Mouse (Mus musculus) fat pad, adult 2 months (tissue): ENCODE data around the gene Bcat1.
"Not testable (repeated sequence)": the region's sequence is repeated elsewhere in the genome, so short reads cannot be mapped to it uniquely, and the experiment has no call there.

Source experiments
- DNase-seq: peaks from one replicate; pipeline ENCODE4 v3.0.0-alpha.2; 2011; ENCODE audit warnings: low read depth, low spot score; ENCODE audit errors: extremely low read depth

The Bcat1 gene

GRCm38 (mm10) chr6:145093038-145093622, 17.1 kb upstream of the Bcat1 start:
- DNase-seq: not testable (repeated sequence)

- DNase-seq: no peak
Measured at GRCm38 (mm10) chr6:145091998-145092397, 16.0 kb upstream of the Bcat1 start.

GRCm38 (mm10) chr6:145090928-145091327, 14.9 kb upstream of the Bcat1 start:
- DNase-seq: no peak

- no peak for DNase-seq
Measured at GRCm38 (mm10) chr6:145090201-145090863, 14.3 kb upstream of the Bcat1 start.

GRCm38 (mm10) chr6:145089373-145089772, 13.4 kb upstream of the Bcat1 start:
- DNase-seq: no peak

- DNase-seq: no peak
Measured at GRCm38 (mm10) chr6:145088451-145089113, 12.6 kb upstream of the Bcat1 start.

GRCm38 (mm10) chr6:145084343-145085117, 8.5 kb upstream of the Bcat1 start:
- DNase-seq: no peak

GRCm38 (mm10) chr6:145081721-145082120, 5.7 kb upstream of the Bcat1 start:
- no peak for DNase-seq

GRCm38 (mm10) chr6:145079087-145079759, 3.2 kb upstream of the Bcat1 start:
- DNase-seq: no peak

- DNase-seq: no peak
Measured at GRCm38 (mm10) chr6:145076286-145076685, 302 bp upstream of the Bcat1 start.

- no peak for DNase-seq
Measured at GRCm38 (mm10) chr6:145075088-145075547, 866 bp downstream of the Bcat1 start.

- no peak for DNase-seq
Measured at GRCm38 (mm10) chr6:145074461-145074860, 1.5 kb downstream of the Bcat1 start.

GRCm38 (mm10) chr6:145069921-145070320, 6.1 kb downstream of the Bcat1 start:
- DNase-seq: no peak

- no peak for DNase-seq
Measured at GRCm38 (mm10) chr6:145069397-145069796, 6.6 kb downstream of the Bcat1 start.

- no peak for DNase-seq
Measured at GRCm38 (mm10) chr6:145067679-145068078, 8.3 kb downstream of the Bcat1 start.

- DNase-seq: no peak
Measured at GRCm38 (mm10) chr6:145066416-145066815, 9.6 kb downstream of the Bcat1 start.

- no peak for DNase-seq
Measured at GRCm38 (mm10) chr6:145065301-145065845, 10.6 kb downstream of the Bcat1 start.

- no peak for DNase-seq
Measured at GRCm38 (mm10) chr6:145064104-145064503, 11.9 kb downstream of the Bcat1 start.

- no peak for DNase-seq
Measured at GRCm38 (mm10) chr6:145063212-145063868, 12.6 kb downstream of the Bcat1 start.

GRCm38 (mm10) chr6:145062763-145063162, 13.2 kb downstream of the Bcat1 start:
- DNase-seq: no peak
